Mouse (Mus musculus): ENCODE measurements around the gene Olfr214. TPM values are rescaled to one million over a fixed set of nuclear protein-coding genes. Genes with fewer than 3 reads are reported as not detected.
"Not testable (repeated sequence)": the region's sequence is repeated elsewhere in the genome, so short reads cannot be mapped to it uniquely, and the experiment has no call there.

Olfr214 gene
- total RNA-seq (2021): not detected
- long read RNA-seq, experiment 1: 0 reads
- long read RNA-seq, experiment 2: 0 reads

DNA sequence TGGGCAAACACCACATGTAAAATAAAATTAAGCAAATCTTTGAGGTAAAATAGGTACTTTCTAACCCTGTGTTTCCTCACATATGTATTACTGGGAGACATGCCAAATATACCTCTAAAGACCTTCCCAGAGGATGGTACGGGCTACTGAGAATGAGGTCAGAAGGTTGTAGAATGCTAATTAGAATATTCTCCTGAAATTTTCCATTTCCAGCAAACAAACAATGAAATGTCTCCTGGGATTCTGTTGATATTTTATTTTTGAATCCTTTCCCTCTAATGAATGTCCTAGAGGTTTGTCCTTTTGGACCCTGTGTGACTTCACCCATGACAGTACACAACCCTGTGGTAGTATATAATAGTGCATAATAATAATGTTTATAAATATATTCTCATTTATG lies at the start of gene Olfr214:
Gene Olfr214, plus strand, starts transcription at position 301 of the 400 bp plus-strand sequence.
- DNase-seq: no peak

DNA sequence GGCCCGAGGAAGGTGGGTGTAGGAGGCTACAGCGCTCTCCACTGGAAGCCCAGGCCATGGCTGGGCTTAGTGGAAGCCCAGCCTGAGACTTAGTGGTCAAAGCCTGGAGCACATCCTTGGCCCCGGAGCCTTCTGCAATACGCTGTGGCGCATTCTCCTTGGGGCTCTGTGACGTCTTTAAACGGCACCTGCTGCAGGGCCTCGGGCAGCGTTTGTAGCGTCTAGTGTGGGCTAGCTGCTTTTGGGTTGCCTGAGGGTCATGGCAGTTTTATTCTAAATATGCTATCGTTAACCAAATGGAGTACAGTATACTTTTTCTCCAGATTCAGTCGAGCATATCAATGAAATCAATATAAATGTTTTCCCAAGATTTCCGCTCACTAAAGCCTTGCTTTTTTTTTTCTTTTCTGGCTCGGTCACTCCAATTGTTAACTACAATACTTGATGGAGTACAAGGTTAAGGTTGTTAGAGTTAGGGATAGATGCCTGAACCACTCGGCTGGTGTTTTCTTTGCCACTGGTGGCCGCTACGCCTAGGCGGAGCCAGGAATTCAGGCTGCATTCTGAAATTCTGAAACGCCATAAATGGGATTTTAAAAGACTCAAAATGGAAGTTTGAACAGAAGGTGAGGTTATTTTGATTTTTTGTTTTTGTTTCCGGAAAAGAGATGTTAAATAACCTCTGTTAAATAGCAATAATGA lies 47.6 kb upstream of the Olfr214 start, which contains the start of gene Olfr212:
Gene Olfr212, plus strand, starts transcription at position 215 of the 702 bp plus-strand sequence.
- not testable (repeated sequence) for DNase-seq

DNA sequence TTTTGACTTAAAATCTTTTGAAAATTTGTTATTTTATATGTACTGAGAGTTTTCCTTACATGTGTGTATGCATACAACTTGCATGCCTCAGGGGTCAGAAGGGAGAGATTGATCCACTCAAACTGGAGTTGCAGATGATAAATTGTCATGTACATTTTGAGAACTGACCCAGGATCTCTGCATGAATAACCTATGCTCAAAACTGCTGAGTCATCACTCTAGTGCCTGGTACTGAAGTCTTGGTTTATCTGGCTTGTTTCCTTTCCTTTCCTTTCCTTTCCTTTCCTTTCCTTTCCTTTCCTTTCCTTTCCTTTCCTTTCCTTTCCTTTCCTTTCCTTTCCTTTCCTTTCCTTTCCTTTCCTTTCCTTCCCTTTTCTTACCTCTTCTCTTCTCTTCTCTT lies 39.2 kb upstream of the Olfr214 start:
- no peak for DNase-seq

DNA sequence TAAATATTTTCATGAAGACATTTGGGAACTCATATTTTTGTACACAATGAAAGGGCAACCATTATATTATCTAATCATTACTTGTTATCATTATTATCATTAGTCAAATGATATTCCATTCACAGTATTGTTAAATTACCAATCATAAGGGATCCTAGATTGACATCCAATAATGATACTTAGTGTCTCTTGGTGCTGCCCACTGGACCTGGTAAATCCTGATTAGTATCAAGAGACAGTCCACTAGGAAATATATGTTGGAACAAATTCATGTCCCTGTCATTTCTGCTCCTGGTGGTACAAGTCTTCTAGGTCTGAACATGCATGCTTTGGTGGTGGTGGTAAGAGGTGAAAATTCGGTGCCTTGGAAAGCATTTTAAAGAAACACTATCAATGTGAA lies 15.9 kb upstream of the Olfr214 start, which contains the start of gene Olfr213:
Gene Olfr213, plus strand, starts transcription at position 301 of the 400 bp plus-strand sequence.
- no peak for DNase-seq

DNA sequence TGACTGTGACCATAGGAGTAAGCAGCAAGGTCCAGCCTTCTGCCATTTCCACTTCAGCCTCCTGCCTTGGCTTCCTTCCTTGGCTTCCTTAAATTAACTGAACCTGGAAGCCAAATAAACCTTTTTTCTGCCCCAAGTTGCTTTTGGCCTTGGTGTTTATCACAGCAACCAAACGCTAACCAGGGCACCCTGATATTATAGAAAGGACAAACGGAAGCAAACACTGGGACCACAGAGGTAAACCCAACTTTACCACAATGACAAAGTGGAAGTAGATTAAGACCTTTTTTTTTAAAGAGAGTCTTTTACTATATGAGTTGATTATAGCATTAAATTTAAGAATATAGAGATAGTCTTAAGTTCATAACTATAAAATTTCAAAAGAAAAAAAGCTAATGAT lies 11.5 kb upstream of the Olfr214 start:
- no peak for DNase-seq

DNA sequence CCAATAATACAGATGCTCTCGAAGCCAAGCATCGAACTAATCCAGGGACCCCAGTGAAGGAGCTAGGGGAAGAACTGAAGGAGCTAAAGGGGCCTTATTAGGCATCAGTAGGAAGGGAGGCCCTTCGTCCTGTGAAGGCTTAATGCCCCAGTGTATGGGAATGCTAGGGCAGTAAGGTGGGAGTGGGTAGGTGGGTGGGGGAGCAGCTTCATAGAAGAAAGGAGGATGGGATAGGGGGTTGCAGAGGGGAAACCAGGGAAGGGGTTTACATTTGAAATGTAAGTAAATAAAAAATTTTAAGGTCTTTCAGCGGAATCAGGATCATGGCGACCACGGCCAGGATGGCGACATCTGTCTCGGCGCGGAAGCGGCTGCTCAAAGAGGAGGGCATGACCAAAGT lies 3.2 kb upstream of the Olfr214 start, which contains the start of gene Gm5580:
Gene Gm5580, plus strand, starts transcription at position 301 of the 400 bp plus-strand sequence.
- not testable (repeated sequence) for DNase-seq

DNA sequence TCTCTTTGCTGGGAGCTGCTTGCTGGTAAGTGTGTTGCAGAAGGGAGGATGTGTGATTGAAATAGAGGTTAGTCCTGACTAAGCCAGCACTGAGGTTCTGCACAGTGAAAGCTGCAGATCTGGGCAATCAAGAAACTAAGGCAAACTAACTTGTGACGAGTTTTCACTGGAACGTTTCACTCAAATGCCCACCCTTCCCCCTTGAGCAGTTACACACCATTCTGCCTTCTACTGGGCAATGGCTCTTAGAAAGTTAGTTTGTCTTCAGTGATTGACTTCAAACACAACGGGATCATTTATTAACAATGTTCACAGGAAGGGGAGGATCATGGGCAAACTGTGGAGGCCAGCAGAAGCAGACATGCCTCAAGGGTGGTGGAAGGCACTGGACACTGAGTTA lies 917 bp downstream of the Olfr214 start:
- no peak for DNase-seq

DNA sequence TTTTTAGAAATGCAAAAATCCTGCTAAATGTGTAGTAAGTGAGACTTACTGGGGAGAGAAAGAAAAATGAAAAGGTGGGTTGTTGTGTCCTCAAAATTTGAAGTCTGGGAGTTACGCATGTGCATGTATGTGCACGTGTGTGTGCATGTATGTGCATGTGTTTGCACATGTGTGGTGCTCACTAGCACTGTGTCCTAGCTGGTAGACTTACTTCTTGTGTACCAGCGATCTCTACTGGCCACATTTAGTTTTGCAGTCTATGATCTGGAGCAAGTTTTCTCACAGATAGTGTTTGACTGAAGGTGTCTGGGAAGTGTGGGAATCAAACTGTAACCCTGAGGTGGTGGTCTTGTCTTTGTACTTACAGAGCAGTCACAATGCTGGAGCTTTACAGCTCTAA lies 15.8 kb downstream of the Olfr214 start:
- no peak for DNase-seq

DNA sequence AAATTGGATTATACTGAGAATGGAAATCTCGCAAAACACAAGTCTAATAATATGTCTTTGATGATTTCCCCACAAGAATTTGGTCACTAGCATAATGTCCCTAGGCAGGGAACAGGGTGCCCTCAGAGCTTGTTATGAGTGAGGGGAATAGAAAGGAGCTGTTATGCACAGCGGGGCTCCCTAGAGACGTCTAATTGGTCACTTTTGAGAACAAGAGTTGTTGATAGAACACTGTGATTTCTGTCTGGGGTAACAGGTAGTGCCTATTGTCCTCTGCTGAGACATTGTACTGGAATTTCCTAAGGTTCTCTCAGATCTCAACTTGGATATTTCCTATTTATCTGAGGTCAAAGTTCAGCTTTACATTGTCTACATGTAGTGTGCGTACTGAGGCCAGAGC lies 30.1 kb downstream of the Olfr214 start, which contains the start of gene Olfr215:
Gene Olfr215, minus strand, starts transcription at position 101 of the 400 bp plus-strand sequence.
- DNase-seq: no peak

DNA sequence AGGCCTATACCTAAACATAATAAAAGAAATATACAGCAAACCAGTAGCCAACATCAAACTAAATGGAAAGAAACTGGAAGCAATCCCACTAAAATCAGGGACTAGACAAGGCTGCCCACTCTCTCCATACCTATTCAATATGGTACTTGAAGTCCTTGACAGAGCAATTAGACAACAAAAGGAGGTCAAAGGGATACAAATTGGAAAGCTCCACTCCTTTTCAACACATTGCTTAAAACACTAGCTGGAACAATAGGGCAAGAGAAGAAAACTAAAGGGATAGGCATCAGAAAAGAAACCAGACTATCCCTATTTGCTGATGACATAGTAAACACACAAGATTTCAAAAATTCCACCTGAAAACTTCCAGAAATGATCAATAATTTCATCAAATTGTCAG lies 46.9 kb downstream of the Olfr214 start:
- not testable (repeated sequence) for DNase-seq

DNA sequence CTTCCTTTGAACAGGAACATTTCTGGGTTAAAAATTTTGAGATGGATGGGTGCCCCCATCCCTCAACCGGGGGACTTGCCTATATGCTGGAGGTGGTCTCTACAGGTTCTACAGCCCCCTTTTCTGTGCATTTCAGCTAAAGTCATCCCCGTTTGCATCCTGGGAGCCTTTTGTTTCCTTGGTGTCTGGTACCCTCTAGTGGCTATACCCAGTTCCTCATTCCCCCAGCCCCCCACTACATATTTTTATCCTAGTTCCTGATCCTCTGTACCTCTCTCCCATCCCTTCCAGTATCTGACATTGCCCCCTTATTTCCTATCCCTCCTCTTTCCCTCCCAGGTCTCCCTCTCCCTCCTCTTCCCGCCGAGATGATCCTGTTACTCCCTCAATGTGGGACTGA lies 53.2 kb downstream of the Olfr214 start:
- DNase-seq: no peak

Other genes with a start within 250 kb of the Olfr214 start
- gene March8, start 216.2 kb upstream of the Olfr214 start, total RNA-seq (2021): 10 to 100 TPM; 27.4 to 31.3 TPM
- 1 to 10 TPM; 1.9 to 2.7 TPM for gene Alox5, start 93.1 kb upstream of the Olfr214 start, total RNA-seq (2021)
- gene Olfr211, start 65.1 kb upstream of the Olfr214 start, total RNA-seq (2021): not detected
- gene Olfr212, start 47.7 kb upstream of the Olfr214 start, total RNA-seq (2021): not detected
- gene Olfr213, start 15.8 kb upstream of the Olfr214 start, total RNA-seq (2021): not detected
- gene Gm5580, start 3.1 kb upstream of the Olfr214 start, total RNA-seq (2021): 1 to 10 TPM; 1.5 to 1.7 TPM
- not detected for gene Olfr215, start 30.0 kb downstream of the Olfr214 start, total RNA-seq (2021)
- 10 to 100 TPM; 19.5 to 19.8 TPM for gene Zfp422, start 74.8 kb downstream of the Olfr214 start, total RNA-seq (2021)
- 10 to 100 TPM in 1 of 2 experiments, 1 to 10 TPM in 1; 6.2 to 28.1 TPM for gene Depp1, start 96.4 kb downstream of the Olfr214 start, total RNA-seq (2021)
- gene Rassf4, start 119.7 kb downstream of the Olfr214 start, total RNA-seq (2021): 10 to 100 TPM in 1 of 2 experiments, 1 to 10 TPM in 1; 8.0 to 10.5 TPM
- under 1 TPM; 0.16 to 0.23 TPM for gene Tmem72, start 162.7 kb downstream of the Olfr214 start, total RNA-seq (2021)

Measured in gastrocnemius, postnatal 10 days (tissue).